Mouse (Mus musculus): ENCODE results near the gene Tmem206. TPM values are rescaled to one million over a fixed set of nuclear protein-coding genes. Genes with fewer than 3 reads are reported as not detected.

Tmem206 gene
- polyA plus RNA-seq, 1 experiment from 2014 or later, result 57.0 TPM

DNA sequence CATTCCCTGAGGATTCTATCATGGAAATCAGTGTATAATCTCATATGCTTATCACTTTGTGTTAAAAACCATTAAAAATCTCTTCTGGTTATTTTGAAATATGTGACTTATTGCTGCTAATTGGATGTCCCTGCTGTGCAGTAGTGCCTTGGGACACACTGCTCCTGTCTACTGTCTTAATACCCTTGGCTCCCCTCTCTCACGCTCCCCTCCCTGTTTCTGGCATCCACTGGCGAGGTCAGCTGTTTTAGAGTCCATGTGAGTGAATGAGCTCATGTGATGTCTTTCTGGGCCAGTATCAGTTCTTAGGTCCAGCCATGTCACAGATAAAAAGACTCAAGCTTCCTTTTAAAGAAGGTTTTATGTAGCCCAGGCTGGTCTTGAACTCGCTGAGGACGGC is 4.6 kb downstream of the Tmem206 start:
- 85% methylated on average over 4 of the region's 4 CpGs for WGBS
- no peak for DNase-seq (ENCODE audit: low spot score)
- Histone ChIP-seq H3K4me3 (ENCODE audit: low read depth, low read length) (no peak overlapping the region), H3K4me2 (ENCODE audit: low read length) (no peak overlapping the region), H3K4me1 (ENCODE audit: control insufficient read depth, insufficient read depth, low read length) (peaks cover 23% of the 10 kb centered on the region), H3K9ac (ENCODE audit: low read length) (no peak overlapping the region), H3K27ac (ENCODE audit: low read depth, low read length) (no peak overlapping the region), H3K9me3 (replicated peaks; ENCODE audit: control insufficient read depth, low read length) (no peaks in the 10 kb centered on the region), H3K27me3 (replicated peaks; ENCODE audit: control insufficient read depth, insufficient read depth, low read length) (no peaks in the 10 kb centered on the region), H3K36me3 (ENCODE audit: control insufficient read depth, insufficient read depth, low read length) (peaks cover 36% of the 10 kb centered on the region)
- no peak for ATAC-seq

- ATAC-seq (no peak), DNase-seq (ENCODE audit: low spot score) (no peak)
- Histone ChIP-seq H3K4me3 (ENCODE audit: low read depth, low read length) (no peak overlapping the region), H3K36me3 (ENCODE audit: control insufficient read depth, insufficient read depth, low read length) (peaks cover 58% of the 10 kb centered on the region), H3K9ac (ENCODE audit: low read length) (no peak overlapping the region), H3K4me1 (ENCODE audit: control insufficient read depth, insufficient read depth, low read length) (no peaks in the 10 kb centered on the region), H3K4me2 (ENCODE audit: low read length) (no peak overlapping the region), H3K27ac (ENCODE audit: low read depth, low read length) (no peak overlapping the region), H3K27me3 (replicated peaks; ENCODE audit: control insufficient read depth, insufficient read depth, low read length) (no peaks in the 10 kb centered on the region), H3K9me3 (replicated peaks; ENCODE audit: control insufficient read depth, low read length) (no peaks in the 10 kb centered on the region)
- 85% methylated on average over 5 of the region's 5 CpGs for WGBS
Observed at GRCm38 (mm10) chr1:191334500-191334899, 8.8 kb downstream of the Tmem206 start.

DNA sequence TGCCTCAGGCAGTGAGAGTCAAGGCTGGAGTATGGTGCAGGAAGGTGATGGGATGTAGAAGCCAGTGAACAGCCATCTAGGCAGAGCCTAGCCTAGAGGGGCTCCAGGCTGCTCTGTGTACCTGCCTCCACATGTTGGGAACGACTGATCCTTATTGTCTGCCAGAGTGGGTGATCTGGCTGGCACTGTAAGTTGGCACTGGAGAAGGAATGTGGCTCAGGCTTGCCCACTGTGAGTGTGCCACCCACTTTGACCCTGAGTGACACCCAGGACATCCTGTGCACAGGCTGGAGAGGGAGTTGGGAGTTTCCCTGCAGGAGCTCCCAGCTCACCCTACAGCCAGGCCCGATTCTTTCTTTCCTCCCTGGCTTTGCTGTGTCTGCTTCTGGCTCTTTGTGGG is 14.2 kb downstream of the Tmem206 start:
- no peak overlapping the region for H3K27ac ChIP-seq (ENCODE audit: low read depth, low read length)
- no peak overlapping the region for H3K9ac ChIP-seq (ENCODE audit: low read length)
- WGBS, result 89% methylated on average over 2 of the region's 2 CpGs
- no peak overlapping the region for H3K4me3 ChIP-seq (ENCODE audit: low read depth, low read length)
- no peak overlapping the region for H3K4me2 ChIP-seq (ENCODE audit: low read length)
- no peaks in the 10 kb centered on the region for H3K4me1 ChIP-seq (ENCODE audit: control insufficient read depth, insufficient read depth, low read length)
- DNase-seq (ENCODE audit: low spot score), result no peak
- no peak for ATAC-seq
- H3K27me3 ChIP-seq (replicated peaks; ENCODE audit: control insufficient read depth, insufficient read depth, low read length), result no peaks in the 10 kb centered on the region
- no peaks in the 10 kb centered on the region for H3K9me3 ChIP-seq (replicated peaks; ENCODE audit: control insufficient read depth, low read length)
- H3K36me3 ChIP-seq (ENCODE audit: control insufficient read depth, insufficient read depth, low read length), result peaks cover 78% of the 10 kb centered on the region

GRCm38 (mm10) chr1:191340530-191340929 is 14.8 kb downstream of the Tmem206 start:
- no peak for ATAC-seq
- no peak for DNase-seq (ENCODE audit: low spot score)
- no peaks in the 10 kb centered on the region for H3K9me3 ChIP-seq (replicated peaks; ENCODE audit: control insufficient read depth, low read length)
- WGBS, result 91% methylated on average over 4 of the region's 4 CpGs
- H3K36me3 ChIP-seq (ENCODE audit: control insufficient read depth, insufficient read depth, low read length), result peaks cover 84% of the 10 kb centered on the region
- H3K9ac ChIP-seq (ENCODE audit: low read length), result no peak overlapping the region
- H3K27me3 ChIP-seq (replicated peaks; ENCODE audit: control insufficient read depth, insufficient read depth, low read length), result no peaks in the 10 kb centered on the region
- H3K27ac ChIP-seq (ENCODE audit: low read depth, low read length), result no peak overlapping the region
- no peak overlapping the region for H3K4me2 ChIP-seq (ENCODE audit: low read length)
- H3K4me3 ChIP-seq (ENCODE audit: low read depth, low read length), result no peak overlapping the region
- no peaks in the 10 kb centered on the region for H3K4me1 ChIP-seq (ENCODE audit: control insufficient read depth, insufficient read depth, low read length)

- Histone ChIP-seq H3K4me1 (ENCODE audit: control insufficient read depth, insufficient read depth, low read length) (no peaks in the 10 kb centered on the region), H3K27me3 (replicated peaks; ENCODE audit: control insufficient read depth, insufficient read depth, low read length) (no peaks in the 10 kb centered on the region), H3K9ac (ENCODE audit: low read length) (no peak overlapping the region), H3K27ac (ENCODE audit: low read depth, low read length) (no peak overlapping the region), H3K36me3 (ENCODE audit: control insufficient read depth, insufficient read depth, low read length) (peaks cover 90% of the 10 kb centered on the region), H3K9me3 (replicated peaks; ENCODE audit: control insufficient read depth, low read length) (no peaks in the 10 kb centered on the region), H3K4me3 (ENCODE audit: low read depth, low read length) (no peak overlapping the region), H3K4me2 (ENCODE audit: low read length) (no peak overlapping the region)
- DNase-seq (ENCODE audit: low spot score), result no peak
- WGBS, result 93% methylated on average over 8 of the region's 8 CpGs
- no peak for ATAC-seq
Observed at GRCm38 (mm10) chr1:191347602-191348001, 21.9 kb downstream of the Tmem206 start.

GRCm38 (mm10) chr1:191348592-191348991 is 22.9 kb downstream of the Tmem206 start:
- H3K36me3 ChIP-seq (ENCODE audit: control insufficient read depth, insufficient read depth, low read length), result peaks cover 88% of the 10 kb centered on the region
- no peak for DNase-seq (ENCODE audit: low spot score)
- H3K4me1 ChIP-seq (ENCODE audit: control insufficient read depth, insufficient read depth, low read length), result no peaks in the 10 kb centered on the region
- ATAC-seq, result no peak
- H3K9ac ChIP-seq (ENCODE audit: low read length), result no peak overlapping the region
- 83% methylated on average over 2 of the region's 2 CpGs for WGBS
- H3K27ac ChIP-seq (ENCODE audit: low read depth, low read length), result no peak overlapping the region
- H3K4me3 ChIP-seq (ENCODE audit: low read depth, low read length), result no peak overlapping the region
- no peak overlapping the region for H3K4me2 ChIP-seq (ENCODE audit: low read length)
- no peaks in the 10 kb centered on the region for H3K27me3 ChIP-seq (replicated peaks; ENCODE audit: control insufficient read depth, insufficient read depth, low read length)
- H3K9me3 ChIP-seq (replicated peaks; ENCODE audit: control insufficient read depth, low read length), result no peaks in the 10 kb centered on the region

- DNase-seq (ENCODE audit: low spot score), result no peak
- Histone ChIP-seq H3K27me3 (replicated peaks; ENCODE audit: control insufficient read depth, insufficient read depth, low read length) (no peaks in the 10 kb centered on the region), H3K9ac (ENCODE audit: low read length) (no peak overlapping the region), H3K27ac (ENCODE audit: low read depth, low read length) (no peak overlapping the region), H3K9me3 (replicated peaks; ENCODE audit: control insufficient read depth, low read length) (no peaks in the 10 kb centered on the region), H3K4me3 (ENCODE audit: low read depth, low read length) (no peak overlapping the region), H3K4me1 (ENCODE audit: control insufficient read depth, insufficient read depth, low read length) (no peaks in the 10 kb centered on the region), H3K4me2 (ENCODE audit: low read length) (no peak overlapping the region), H3K36me3 (ENCODE audit: control insufficient read depth, insufficient read depth, low read length) (peaks cover 88% of the 10 kb centered on the region)
- ATAC-seq, result no peak
- WGBS, result 66% methylated on average over 5 of the region's 5 CpGs
Observed at GRCm38 (mm10) chr1:191348996-191349395, 23.3 kb downstream of the Tmem206 start.

DNA sequence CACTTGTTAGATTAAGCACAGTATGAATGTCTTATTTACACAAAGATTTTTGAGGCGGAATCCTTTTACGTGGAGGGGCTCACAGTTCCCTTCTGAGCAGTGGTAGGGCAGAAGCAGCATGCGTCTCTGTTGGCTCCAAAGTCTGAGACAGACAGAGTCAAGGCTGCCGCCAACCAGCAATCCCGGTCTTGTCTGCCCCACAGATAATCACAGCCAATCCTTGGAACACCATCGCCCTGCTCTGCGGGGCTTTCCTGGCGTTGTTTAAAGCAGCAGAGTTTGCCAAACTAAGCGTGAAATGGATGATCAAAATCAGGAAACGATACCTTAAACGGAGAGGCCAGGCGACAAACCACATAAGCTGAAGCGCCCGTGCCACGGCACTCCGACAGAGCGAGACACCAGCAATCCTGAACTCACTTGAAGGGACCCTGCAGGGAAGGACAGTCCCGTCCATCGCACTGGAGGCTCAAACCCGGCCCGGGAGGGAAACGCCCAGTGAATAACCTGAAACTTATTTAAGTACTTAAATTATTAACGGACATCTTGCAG is 23.9 kb downstream of the Tmem206 start:
- Histone ChIP-seq H3K27ac (ENCODE audit: low read depth, low read length) (no peak overlapping the region), H3K36me3 (ENCODE audit: control insufficient read depth, insufficient read depth, low read length) (peaks cover 90% of the 10 kb centered on the region), H3K4me2 (ENCODE audit: low read length) (no peak overlapping the region), H3K4me1 (ENCODE audit: control insufficient read depth, insufficient read depth, low read length) (no peaks in the 10 kb centered on the region), H3K9me3 (replicated peaks; ENCODE audit: control insufficient read depth, low read length) (no peaks in the 10 kb centered on the region), H3K4me3 (ENCODE audit: low read depth, low read length) (no peak overlapping the region), H3K9ac (ENCODE audit: low read length) (no peak overlapping the region; the same call in 1 of the 2 replicates), H3K27me3 (replicated peaks; ENCODE audit: control insufficient read depth, insufficient read depth, low read length) (no peaks in the 10 kb centered on the region)
- DNase-seq (ENCODE audit: low spot score), result peak; percentile 9
- ATAC-seq, result no peak
- WGBS, result 80% methylated on average over 23 of the region's 23 CpGs

DNA sequence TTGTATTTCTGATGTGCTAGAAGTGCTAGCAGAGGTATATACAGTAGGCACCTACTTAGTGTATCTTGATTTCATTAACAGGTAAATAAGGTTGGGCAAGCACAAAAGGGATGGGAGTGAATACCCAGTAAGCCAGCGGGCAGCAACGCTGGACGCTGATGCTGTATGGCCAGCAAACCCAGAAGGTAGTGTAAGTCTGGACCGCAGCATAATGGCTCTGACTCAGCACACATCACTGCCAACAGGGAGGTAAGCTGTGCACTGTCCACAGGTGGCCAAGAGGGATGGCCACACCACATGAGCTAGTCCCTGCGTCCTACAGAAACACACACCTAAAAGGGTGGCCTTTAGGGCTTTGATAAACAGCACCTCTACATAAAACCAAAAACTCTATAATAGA is 24.6 kb downstream of the Tmem206 start:
- Histone ChIP-seq H3K36me3 (ENCODE audit: control insufficient read depth, insufficient read depth, low read length) (peaks cover 88% of the 10 kb centered on the region), H3K9ac (ENCODE audit: low read length) (no peak overlapping the region), H3K4me1 (ENCODE audit: control insufficient read depth, insufficient read depth, low read length) (no peaks in the 10 kb centered on the region), H3K27ac (ENCODE audit: low read depth, low read length) (no peak overlapping the region), H3K4me2 (ENCODE audit: low read length) (no peak overlapping the region), H3K4me3 (ENCODE audit: low read depth, low read length) (no peak overlapping the region), H3K27me3 (replicated peaks; ENCODE audit: control insufficient read depth, insufficient read depth, low read length) (no peaks in the 10 kb centered on the region), H3K9me3 (replicated peaks; ENCODE audit: control insufficient read depth, low read length) (no peaks in the 10 kb centered on the region)
- DNase-seq (ENCODE audit: low spot score), result no peak
- 96% methylated on average over 5 of the region's 5 CpGs for WGBS
- no peak for ATAC-seq

All from forebrain, embryonic 14.5 days (tissue).